Mouse (Mus musculus): ENCODE results near the gene Wnt11.
A peak's percentile ranks its signal among the peaks of the same experiment; 100 is the strongest.

Wnt11 gene

GRCm38 (mm10) chr7:98903884-98904283 is 69.0 kb downstream of the Wnt11 start:
- DNase-seq (ENCODE audit: low read depth, low spot score), result peak; percentile 31

Measured in 3T3-L1 (cell line).